Mouse (Mus musculus) right cerebral cortex, adult 18-20 months (tissue): ENCODE data around the gene Otud7a.
A peak's percentile ranks its signal among the peaks of the same experiment; 100 is the strongest.

Experiments used
- DNase-seq: peaks from one replicate; pipeline ENCODE4 v3.0.0; 2022; ENCODE audit warnings: mixed read lengths

Otud7a gene

DNA sequence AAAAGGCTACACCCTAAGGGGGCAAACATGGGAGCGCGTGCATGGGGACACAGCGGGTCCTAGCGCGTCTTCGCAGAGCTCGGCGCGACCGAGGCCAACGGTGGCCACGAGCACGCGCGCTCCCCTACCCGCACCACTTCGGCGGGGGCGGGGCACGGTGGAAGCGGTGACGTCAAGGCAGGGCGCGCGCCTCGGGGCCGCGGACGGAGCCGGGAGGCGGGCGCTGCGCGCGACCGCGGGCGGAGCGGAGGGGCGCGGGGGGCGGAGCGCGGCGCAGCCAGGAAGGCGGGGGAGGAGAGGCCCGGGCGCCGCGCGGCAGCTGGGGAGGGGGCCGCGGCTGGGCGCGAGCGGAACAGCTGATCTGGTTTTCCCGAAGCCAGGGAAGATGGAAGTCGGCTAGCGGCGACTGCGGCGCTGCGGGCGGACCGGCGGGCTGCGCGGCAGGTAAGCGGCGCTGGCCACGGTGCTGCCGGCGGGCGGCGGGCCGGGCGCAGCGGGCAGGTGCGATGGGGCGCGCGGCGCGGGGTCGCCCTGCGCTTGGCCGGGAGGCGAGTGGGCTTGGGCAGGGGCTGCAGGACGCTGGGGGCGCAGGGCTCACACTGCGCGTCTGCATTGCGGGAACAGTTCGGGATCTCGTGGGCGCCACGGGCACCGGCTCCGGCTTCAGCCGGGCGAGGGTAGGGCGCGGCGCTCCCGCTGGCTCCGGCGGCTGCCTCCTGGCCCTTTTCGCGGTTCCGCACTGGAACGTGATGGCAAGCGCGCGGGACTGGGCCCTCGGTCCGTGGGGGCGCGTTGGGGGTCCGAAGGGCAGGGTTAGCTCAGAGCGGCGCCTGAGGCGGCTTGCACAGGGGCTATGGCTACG lies at the start of gene Otud7a:
Otud7a (plus strand) TSS at position 268 of the 862 bp plus-strand sequence.
- peak; percentile 95 for DNase-seq

- no peak for DNase-seq
These were observed 38.6 kb upstream of the Otud7a start for GRCm38 (mm10) chr7:63405988-63406387.

- no peak for DNase-seq
These were observed 772 bp downstream of the Otud7a start for GRCm38 (mm10) chr7:63445346-63445700.

DNA sequence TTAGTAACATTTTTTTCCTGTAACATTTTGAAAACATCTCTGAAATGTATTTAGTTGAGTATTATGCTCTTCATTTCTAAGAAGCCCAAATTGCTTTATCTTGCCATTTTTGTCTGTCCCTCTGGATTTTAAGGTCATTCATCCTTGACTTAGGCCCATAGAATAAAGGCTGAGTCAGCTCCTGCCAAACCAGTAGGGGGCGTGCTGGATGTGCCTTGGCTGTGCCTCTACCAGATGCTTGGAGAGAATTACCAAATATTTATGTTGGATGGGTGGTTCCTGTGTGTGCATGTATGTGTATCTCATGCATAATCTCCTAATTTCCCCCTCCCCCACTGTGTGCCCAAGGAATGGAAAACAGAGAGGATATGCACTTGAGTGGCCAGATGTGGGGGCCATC lies 2.4 kb downstream of the Otud7a start:
- no peak for DNase-seq

DNA sequence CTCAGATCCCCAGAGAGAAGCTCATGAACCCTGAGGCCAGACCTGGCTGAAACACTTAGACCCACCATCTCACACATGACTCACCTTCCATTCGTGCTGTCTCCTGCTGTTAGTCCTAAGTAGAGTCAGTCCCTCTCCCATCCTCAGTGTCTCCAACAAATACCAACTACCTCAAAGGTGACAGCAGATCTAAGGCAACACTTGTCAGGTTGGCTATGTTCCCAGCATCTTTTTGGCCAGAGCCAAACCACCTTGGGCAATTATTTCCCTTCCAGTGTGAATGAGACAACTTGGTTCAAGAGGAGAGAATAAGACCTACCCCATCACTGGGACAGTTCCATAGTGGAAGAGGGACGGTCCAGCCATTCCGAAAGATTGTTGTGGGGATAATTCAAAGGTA lies 10.7 kb downstream of the Otud7a start:
- no peak for DNase-seq

- no peak for DNase-seq
These were observed 17.7 kb downstream of the Otud7a start for GRCm38 (mm10) chr7:63462234-63462633.

DNA sequence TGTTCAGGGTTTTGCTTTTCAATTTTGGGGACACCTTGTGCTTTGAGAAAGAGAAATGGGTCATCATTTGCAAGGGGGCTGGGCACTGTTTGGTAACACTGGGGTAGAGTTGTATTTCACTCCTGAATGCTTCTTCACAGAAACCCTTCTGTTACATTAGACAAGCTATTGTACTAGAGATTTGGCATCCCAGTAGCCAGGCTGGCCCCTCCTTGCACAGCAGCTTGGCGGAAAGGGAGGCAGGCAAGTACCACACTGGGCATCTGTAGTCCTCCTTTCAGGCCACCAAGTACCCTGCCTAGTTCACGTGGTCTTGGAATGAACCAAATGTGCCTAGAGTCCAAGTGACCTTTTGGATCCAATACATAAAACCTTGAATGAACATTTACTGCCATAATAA lies 18.1 kb downstream of the Otud7a start:
- DNase-seq, result peak; percentile 59

DNA sequence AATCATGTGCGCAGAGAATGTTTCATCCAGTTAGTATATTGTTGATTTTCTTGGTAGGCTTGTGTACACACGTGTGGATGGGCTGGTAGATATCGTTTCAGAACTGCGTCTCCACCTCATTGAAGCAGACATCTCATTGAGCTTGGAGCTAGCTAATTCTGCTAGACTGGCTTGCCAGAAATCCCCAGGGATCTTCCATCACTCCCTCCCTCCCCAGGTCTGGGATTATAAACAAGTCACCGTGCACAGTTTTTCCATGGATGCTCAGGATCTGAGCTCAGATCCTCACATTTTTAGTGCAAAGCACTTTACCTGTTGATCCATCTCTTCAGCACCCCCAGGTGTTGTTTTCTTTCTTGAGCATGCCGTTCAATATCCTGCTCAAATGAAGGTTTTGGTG lies 22.2 kb downstream of the Otud7a start:
- DNase-seq, result no peak

DNA sequence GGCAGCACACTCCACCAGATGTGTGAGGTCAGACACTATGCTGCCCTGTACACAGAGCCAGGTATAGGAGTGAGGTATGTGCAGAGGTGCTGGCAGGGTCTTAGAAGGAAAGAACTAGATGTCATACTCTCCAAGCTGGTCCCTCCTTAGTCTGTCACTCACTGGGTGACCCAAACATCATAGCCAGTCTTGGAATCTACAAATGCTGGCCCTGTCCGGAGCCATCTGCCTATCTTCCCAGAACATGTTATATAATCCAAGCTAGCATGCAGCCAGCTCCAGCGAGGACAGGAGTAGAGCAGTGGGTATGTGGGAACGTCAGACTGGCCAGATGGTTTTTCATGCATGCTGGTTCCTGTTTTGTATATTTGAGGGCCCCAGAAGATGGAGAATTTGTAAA lies 23.7 kb downstream of the Otud7a start:
- DNase-seq, result no peak

DNA sequence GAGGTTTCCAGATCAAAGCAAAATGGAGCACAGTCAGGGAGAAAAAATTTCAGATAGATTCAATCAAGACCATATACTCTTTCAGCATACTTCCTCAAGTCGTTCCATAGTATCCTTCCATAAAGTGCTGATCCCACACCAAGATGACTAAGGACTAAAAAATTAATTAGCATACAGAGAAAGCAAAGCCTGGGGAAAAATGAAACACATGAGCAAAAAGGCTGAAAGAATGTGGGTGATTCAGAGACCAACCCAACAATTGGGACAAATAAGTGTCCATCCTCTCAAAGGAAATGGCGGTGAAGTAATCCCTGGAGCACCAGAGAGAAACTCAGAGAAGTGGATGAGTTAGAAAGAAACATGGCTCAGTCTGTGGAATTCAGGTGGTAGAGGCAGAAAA lies 38.5 kb downstream of the Otud7a start:
- DNase-seq, result no peak

GRCm38 (mm10) chr7:63497051-63497547 lies 52.5 kb downstream of the Otud7a start:
- DNase-seq, result no peak

GRCm38 (mm10) chr7:63504202-63504601 lies 59.7 kb downstream of the Otud7a start:
- no peak for DNase-seq

- DNase-seq, result no peak
These were observed 63.5 kb downstream of the Otud7a start for GRCm38 (mm10) chr7:63508079-63508478.

GRCm38 (mm10) chr7:63509825-63510224 lies 65.3 kb downstream of the Otud7a start:
- no peak for DNase-seq

DNA sequence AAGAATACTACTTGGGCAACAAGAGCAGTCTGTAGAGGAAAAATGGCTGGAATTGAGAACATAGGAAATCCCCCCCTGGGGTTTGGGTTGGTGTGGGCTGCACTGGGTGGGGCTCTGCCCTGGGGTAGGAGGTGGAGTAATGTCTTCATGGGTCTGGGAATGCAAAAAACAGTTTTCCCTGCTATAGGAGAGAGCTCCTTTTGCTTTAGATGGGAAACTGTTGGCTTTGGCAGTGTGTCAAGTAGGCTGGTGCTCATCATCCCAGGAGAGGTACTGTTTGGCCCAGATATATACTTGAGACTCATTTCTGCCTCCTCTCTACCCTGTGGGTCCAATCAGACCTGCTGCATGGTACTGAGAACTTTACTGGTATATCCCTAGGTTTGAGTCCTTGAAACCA lies 66.9 kb downstream of the Otud7a start:
- DNase-seq, result no peak

DNA sequence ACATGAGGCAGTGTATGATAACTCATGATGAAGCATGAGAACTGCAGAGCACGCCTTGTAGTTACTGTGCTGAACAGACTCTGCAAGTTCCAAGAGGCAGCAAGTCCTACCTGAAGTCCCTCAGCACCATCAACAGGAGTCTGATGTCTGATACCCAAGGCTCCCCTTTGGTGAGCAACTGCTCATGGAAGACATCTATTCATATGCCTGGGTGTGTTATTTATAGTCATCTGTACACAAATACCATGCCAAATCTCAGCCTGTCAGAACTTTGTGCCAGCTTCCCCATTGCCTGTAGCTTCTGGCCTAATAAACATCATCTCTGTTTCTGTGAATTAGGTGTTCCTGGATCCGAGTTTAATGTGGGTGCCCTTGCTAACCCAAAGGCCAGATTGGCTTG lies 68.0 kb downstream of the Otud7a start:
- DNase-seq, result no peak

DNA sequence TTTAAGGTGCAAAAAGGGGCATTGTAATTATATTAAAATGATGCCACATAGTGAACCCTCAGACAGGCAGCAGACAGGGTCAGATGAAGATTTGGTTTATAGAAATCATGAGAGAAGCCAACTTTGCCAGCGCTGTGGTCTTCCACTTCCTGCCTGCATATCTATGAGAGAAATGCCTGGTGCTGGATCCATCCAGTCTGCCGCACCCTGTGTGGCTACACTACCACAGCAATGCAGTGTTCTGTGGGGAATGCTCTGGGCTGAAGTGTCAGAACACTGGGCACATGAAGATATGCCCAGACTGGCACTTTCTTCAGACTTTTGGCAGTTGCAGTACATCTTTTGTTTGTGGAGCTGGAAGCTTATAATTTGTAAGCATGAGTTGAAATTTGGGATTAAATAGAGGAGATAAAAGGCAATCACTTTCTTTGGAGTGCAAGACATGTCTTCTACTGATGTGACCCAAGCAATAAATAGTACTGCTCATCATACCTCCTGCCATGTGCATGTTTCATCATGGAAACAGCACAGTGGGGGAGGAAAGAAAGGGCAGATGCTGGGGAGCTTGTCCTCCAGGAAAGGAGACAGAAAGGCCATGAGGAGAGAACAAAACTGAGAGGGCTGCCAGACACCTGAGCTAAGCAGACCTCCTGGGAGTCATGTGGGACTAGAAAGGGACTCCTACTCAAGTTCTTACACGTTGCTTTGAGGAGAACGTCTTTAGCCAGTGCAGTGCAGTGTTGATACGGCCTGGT lies 71.8 kb downstream of the Otud7a start:
- DNase-seq, result no peak

DNA sequence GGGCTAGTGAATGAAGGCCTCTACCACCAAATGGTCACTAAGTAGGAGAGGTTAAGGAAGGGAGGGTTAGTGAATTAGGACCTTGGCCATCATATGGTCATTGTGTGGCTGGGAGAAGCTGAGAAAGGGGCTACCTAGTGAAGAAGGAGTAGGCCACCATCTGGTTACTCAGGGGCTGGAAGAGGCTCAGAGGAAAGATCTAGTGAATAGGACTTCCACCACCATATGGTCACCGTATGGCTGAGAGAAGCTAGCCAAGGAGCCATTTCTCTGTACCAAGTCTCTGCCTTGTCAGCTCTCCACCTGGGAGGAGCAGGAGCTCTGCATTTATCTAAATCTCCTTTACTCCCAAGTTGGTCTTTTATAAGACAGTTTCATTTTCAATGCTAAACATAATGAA lies 75.7 kb downstream of the Otud7a start:
- no peak for DNase-seq

GRCm38 (mm10) chr7:63522403-63522802 lies 77.9 kb downstream of the Otud7a start:
- DNase-seq, result no peak

DNA sequence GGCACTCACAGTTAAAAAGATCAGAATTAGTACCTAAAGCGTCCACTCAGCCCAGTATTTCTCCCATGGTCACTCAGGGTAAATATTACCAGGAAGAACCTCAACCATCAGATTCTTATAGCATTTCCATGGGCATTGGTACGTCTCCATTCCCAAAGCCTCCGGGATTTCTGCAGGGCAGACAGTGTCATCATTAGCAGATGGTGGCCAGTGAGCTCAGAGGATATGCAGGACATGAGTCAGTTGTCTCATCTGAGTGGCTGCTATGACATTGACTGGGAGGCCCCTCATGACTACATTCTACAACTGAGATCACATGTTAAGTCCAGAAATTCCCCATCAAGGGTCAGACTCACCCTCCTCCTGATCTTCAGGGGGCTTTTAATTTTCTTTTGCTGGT lies 78.5 kb downstream of the Otud7a start:
- DNase-seq, result no peak

- DNase-seq, result no peak
These were observed 95.7 kb downstream of the Otud7a start for GRCm38 (mm10) chr7:63540293-63540692.

GRCm38 (mm10) chr7:63554457-63554856 lies 109.9 kb downstream of the Otud7a start:
- peak; percentile 64 for DNase-seq

DNA sequence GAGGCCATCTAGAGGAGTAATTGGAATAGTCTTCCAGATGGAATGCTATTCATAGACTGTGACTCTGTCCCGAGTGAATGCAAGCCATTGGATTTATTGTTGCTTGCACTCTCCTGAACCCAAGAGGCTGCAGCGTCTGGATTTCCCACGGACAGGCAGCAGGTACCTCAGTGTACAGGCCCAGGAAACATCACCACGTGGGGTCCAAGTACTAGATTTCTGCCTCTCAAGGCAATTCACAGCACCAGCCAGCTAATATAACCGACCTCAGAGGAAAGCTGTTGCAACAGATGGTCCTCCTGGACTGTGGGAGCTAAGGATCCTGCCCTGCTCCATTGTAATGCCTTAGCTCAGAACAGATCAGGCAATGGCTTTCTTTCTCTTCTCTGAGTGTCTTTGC lies 111.8 kb downstream of the Otud7a start:
- DNase-seq, result peak; percentile 30

DNA sequence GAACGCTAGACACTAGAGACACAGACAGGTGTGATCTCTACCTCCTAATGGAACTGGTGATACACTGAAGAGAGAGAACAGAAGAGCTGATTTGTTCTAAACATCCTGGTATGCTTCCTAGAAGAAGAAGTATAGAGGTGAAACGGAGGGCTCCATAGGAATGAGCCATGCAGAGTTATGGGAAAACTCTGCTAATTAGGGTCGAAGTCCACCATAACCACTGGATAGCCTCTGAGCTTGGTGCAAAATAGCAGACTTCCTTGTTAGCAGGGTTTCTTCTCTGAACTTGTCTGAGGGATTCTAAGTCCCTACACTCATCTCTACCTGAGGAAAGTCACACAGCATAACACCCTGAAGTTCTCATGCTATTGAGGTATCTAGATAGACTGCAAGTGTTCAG lies 114.4 kb downstream of the Otud7a start:
- DNase-seq, result no peak
